Mouse (Mus musculus) liver, embryonic 14.5 days (tissue): ENCODE measurements around the gene Acp4. TPM values are rescaled to one million over a fixed set of nuclear protein-coding genes. Genes with fewer than 3 reads are reported as not detected.

Source experiments
- ATAC-seq: fragments of 200-750 bp; cut with Nextera tagmentation; 2 replicates; pipeline ENCODE4 v1.8.0; 2017; ENCODE audit warnings: moderate number of reproducible peaks, mild to moderate bottlenecking, moderate library complexity; ENCODE audit not compliant: insufficient read depth
- DNase-seq, 3 experiments: peaks; one replicate each; pipeline ENCODE4 v3.0.0-alpha.2; 2012 to 2013; ENCODE audit warnings: low read depth in 3 of 3, low spot score in 3 of 3
- H3K27ac ChIP-seq: fragments of 300-500 bp; sonication (generic); 2 replicates; pipeline ENCODE4 v1.5.1; 2014; ENCODE audit warnings: moderate library complexity, mild to moderate bottlenecking, control low read depth, inconsistent platforms
- H3K27me3 ChIP-seq: fragments of 300-500 bp; sonication (generic); 2 replicates; pipeline ENCODE4 v1.6.1; 2014; ENCODE audit warnings: mild to moderate bottlenecking, low read length, moderate library complexity; ENCODE audit not compliant: control insufficient read depth, insufficient read depth
- H3K36me3 ChIP-seq: fragments of 300-500 bp; sonication (generic); replicated peaks from 2 replicates; pipeline ENCODE4 v1.6.1; 2014; ENCODE audit warnings: low read depth; ENCODE audit not compliant: control insufficient read depth, insufficient read depth
- H3K4me1 ChIP-seq, 2 experiments: fragments of 200-500 bp in 1 of 2; fragments of 300-500 bp in 1 of 2; sonication (generic) in 1 of 2; replicated peaks; 2 replicates each; pipeline ENCODE4 v1.6.1; 2012 to 2014; ENCODE audit warnings: antibody characterized with exemption in 1 of 2, inconsistent platforms in 1 of 2, low read length in 1 of 2; ENCODE audit not compliant: control insufficient read depth in 2 of 2, insufficient read depth in 2 of 2
- H3K4me2 ChIP-seq: fragments of 300-500 bp; sonication (generic); 2 replicates; pipeline ENCODE4 v1.6.1; 2014; ENCODE audit warnings: low read depth, mild to moderate bottlenecking, control low read depth, moderate library complexity
- H3K4me3 ChIP-seq, 2 experiments: fragments of 200-500 bp in 1 of 2; fragments of 300-500 bp in 1 of 2; sonication (generic) in 1 of 2; 2 replicates each; pipeline ENCODE4 v1.5.1; 2012 to 2014; ENCODE audit warnings: low read depth in 2 of 2, low read length in 2 of 2, mild to moderate bottlenecking in 2 of 2, control low read depth in 1 of 2, inconsistent platforms in 1 of 2, moderate library complexity in 1 of 2; ENCODE audit not compliant: insufficient read depth in 1 of 2
- H3K9ac ChIP-seq: fragments of 300-500 bp; sonication (generic); replicated peaks from 2 replicates; pipeline ENCODE4 v1.6.1; 2014; ENCODE audit warnings: mild to moderate bottlenecking, control low read depth, moderate library complexity
- H3K9me3 ChIP-seq: fragments of 300-500 bp; sonication (generic); 2 replicates; pipeline ENCODE4 v1.6.1; 2016; ENCODE audit warnings: low read length, mixed read lengths; ENCODE audit not compliant: control insufficient read depth
- CTCF ChIP-seq: IDR thresholded peaks from 2 replicates; pipeline ENCODE4 v1.5.1; 2016; ENCODE audit warnings: antibody characterized with exemption, low read depth, control low read depth
- EP300 ChIP-seq: IDR thresholded peaks from 2 replicates; pipeline ENCODE4 v1.6.1; 2016; ENCODE audit warnings: antibody characterized with exemption, low read depth
- WGBS: fragments of 180-500 bp; shearing (Covaris S2); extraction: QIAGEN DNeasy Blood & Tissue Kit; methylation state at CpG from one replicate; pipeline ENCODE4 v1.1.7; 2014; ENCODE audit not compliant: insufficient replicate concordance; 5-methylcytosine and 5-hydroxymethylcytosine counted together
- polyA plus RNA-seq, 2 experiments: library from polyadenylated mRNA; depleted of rRNA in 1 of 2; stranded (reverse) in 1 of 2; unstranded in 1 of 2; fragments of >200 nt; fragmentation: Nextera tagmentation in 1 of 2; extraction: Ambion mirVana in 1 of 2; gene quantifications; 2 replicates each; pipeline versions ENCODE4 v1.2.1 to v1.2.3; 2012 to 2014

Gene Acp4
- polyA plus RNA-seq, 2 experiments: not detected

DNA sequence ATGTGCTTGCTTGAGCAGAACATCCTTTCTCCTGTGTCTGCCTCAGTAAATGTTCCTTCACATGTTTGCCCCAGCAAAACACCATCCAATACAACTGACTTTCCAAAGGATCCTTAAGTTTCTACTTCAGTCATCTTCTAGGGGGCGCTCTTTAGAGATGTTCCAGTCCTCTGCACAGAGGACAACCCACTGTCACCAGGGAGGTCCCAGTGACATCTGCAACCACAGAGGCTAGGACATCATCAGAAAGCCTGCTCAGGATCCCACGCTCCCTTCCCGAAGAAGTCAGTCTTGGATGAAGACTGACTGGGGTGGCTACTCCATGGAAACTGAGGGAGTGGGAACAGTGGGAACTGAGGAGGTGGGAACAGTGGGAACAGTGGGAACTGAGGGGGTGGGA is 18.4 kb upstream of the Acp4 start:
- H3K4me2 ChIP-seq: no peak overlapping the region
- 60% methylated on average over 3 of the region's 3 CpGs for WGBS
- H3K9ac ChIP-seq: no peak overlapping the region
- no peak overlapping the region for H3K4me3 ChIP-seq
- TF ChIP-seq CTCF (no peak), EP300 (no peak)
- DNase-seq (no peak), ATAC-seq (no peak)
- no peaks in the 10 kb centered on the region; the same call in 1 of the 2 replicates for H3K27me3 ChIP-seq
- no peaks in the 10 kb centered on the region for H3K9me3 ChIP-seq
- H3K4me1 ChIP-seq: no peaks in the 10 kb centered on the region
- no peaks in the 10 kb centered on the region for H3K36me3 ChIP-seq
- H3K27ac ChIP-seq: no peak overlapping the region

DNA sequence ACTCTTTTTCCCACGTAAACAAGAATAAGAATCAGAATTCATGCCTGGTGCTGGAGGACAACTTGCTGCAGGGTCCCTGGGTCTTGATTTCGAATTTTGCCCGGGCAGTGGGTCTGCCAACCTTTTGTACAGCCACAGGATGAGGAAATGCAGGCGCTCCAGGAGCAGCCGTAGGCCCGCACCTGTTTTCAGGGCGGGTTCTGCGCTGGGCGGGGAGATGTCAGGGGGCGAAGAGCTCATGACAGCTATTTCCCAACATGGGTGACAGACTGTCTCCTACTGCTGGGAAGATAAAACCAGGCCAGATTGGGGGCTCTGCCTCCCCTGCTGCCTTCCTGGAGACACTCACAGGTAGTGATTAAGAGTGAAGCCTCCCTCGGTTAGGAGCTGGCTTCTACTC is 16.9 kb upstream of the Acp4 start:
- 43% methylated on average over 11 of the region's 11 CpGs for WGBS
- Histone ChIP-seq H3K4me2 (no peak overlapping the region), H3K9me3 (no peaks in the 10 kb centered on the region), H3K27me3 (no peaks in the 10 kb centered on the region; the same call in 1 of the 2 replicates), H3K9ac (no peak overlapping the region), H3K4me1 (no peaks in the 10 kb centered on the region), H3K27ac (no peak overlapping the region), H3K4me3 (no peak overlapping the region), H3K36me3 (no peaks in the 10 kb centered on the region)
- TF ChIP-seq CTCF (no peak), EP300 (no peak)
- DNase-seq: no peak
- no peak for ATAC-seq

DNA sequence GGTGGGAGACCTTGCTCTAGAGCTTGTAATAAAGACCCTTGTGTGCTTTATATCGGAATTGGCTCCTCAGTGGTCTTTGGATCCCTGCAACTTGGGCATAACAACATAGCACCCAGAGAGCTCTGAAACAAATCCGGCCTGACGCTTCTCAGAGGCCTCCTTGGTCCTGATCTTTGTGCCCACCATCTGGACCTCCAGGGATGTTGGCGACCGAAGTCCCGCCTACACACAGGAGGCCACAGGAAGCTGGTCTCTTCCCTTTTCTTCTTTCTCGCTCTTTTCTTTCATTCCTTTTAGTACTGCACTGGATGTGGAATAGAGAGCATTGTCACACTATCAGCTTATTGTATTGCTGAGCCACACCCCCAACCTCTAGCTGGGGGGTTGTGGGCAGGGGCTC is 16.3 kb upstream of the Acp4 start:
- 47% methylated on average over 7 of the region's 7 CpGs for WGBS

DNA sequence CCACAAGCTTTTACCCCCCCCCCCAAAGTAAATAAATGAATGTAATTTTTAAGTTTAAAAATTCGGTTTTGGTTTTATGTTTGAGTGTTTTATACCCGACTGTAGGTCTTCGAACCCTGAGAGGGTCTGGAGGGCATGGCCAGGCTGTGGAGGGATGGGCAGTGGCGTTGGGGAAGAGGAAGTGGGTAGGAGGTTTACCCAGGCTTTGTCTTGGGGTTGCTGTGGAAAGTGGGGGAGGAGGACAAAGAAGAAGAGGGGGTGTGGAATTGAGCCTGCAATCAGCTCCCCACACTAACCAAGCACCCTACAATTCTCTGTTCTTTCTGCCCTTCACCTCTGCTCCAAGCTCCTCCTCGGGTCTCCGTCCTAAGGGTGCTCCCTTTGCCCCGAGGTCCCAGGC is 15.4 kb upstream of the Acp4 start:
- 52% methylated on average over 7 of the region's 7 CpGs for WGBS
- Histone ChIP-seq H3K36me3 (no peaks in the 10 kb centered on the region), H3K4me1 (no peaks in the 10 kb centered on the region), H3K9ac (no peak overlapping the region), H3K27me3 (no peaks in the 10 kb centered on the region; the same call in 1 of the 2 replicates), H3K27ac (no peak overlapping the region), H3K4me2 (no peak overlapping the region), H3K9me3 (no peaks in the 10 kb centered on the region), H3K4me3 (no peak overlapping the region)
- DNase-seq (no peak), ATAC-seq (no peak)
- TF ChIP-seq CTCF (no peak), EP300 (no peak)

More for the DNA sequence above, 16.3 kb upstream of the Acp4 start:
- no peak overlapping the region for H3K27ac ChIP-seq
- no peaks in the 10 kb centered on the region for H3K4me1 ChIP-seq
- ATAC-seq (no peak), DNase-seq (no peak)
- no peaks in the 10 kb centered on the region for H3K36me3 ChIP-seq
- H3K27me3 ChIP-seq: no peaks in the 10 kb centered on the region; the same call in 1 of the 2 replicates
- H3K9ac ChIP-seq: no peak overlapping the region
- H3K4me2 ChIP-seq: no peak overlapping the region
- H3K9me3 ChIP-seq: no peaks in the 10 kb centered on the region
- TF ChIP-seq CTCF: no peak
- TF ChIP-seq EP300: no peak
- no peak overlapping the region for H3K4me3 ChIP-seq

DNA sequence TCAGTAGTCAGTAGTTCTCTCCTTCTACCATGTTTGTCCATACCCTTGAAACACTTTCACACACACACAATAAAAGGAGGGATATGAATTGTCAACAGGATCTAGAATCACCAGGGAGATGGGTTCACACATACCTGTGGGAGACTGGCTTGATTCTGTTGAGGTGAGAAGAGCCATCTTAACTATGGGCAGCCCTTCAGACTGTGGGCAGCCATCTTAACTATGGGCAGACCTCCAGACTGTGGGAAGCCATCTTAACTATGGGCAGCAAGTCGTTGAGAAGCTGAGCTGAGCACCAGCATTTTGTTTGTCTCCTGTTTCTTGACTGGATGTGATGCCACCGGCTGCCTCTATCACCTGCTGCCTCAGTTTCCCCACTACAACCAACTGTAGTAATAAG is 14.1 kb upstream of the Acp4 start:
- H3K27ac ChIP-seq: no peak overlapping the region
- H3K9me3 ChIP-seq: no peaks in the 10 kb centered on the region
- no peak for TF ChIP-seq EP300
- no peak for TF ChIP-seq CTCF
- H3K4me3 ChIP-seq: no peak overlapping the region
- no peak overlapping the region for H3K4me2 ChIP-seq
- no peaks in the 10 kb centered on the region; the same call in 1 of the 2 replicates for H3K27me3 ChIP-seq
- no peak for DNase-seq
- ATAC-seq: no peak
- H3K36me3 ChIP-seq: no peaks in the 10 kb centered on the region
- H3K9ac ChIP-seq: no peak overlapping the region
- WGBS: 51% methylated on average over 2 of the region's 2 CpGs
- H3K4me1 ChIP-seq: no peaks in the 10 kb centered on the region

DNA sequence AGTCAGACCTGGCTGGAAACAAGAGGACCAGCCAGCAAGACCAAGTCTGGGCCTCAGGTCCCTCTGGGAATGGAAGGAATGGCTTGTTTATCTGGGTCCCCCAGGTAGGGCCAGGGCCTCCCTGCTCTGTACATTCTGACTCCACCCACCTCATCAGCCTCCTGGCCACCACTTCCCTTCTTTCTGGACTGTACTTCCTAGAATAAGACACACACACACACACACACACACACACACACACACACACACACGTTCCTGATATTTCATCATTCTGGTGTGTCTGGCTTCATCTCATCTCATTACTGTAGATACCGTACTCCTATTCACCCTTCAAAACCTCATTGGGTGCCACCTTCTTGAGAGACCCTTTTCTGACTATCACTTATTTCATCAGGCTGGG is 12.2 kb upstream of the Acp4 start:
- no peaks in the 10 kb centered on the region; the same call in 1 of the 2 replicates for H3K27me3 ChIP-seq
- H3K9me3 ChIP-seq: no peaks in the 10 kb centered on the region
- no peak overlapping the region for H3K4me2 ChIP-seq
- no peak overlapping the region for H3K9ac ChIP-seq
- H3K4me3 ChIP-seq: no peak overlapping the region
- H3K27ac ChIP-seq: no peak overlapping the region
- no peak for DNase-seq
- no peak for ATAC-seq
- TF ChIP-seq CTCF (no peak), EP300 (no peak)
- WGBS: 34% methylated on average over 2 of the region's 2 CpGs
- no peaks in the 10 kb centered on the region for H3K4me1 ChIP-seq
- H3K36me3 ChIP-seq: no peaks in the 10 kb centered on the region
